Mouse (Mus musculus) liver, embryonic 14.5 days (tissue): ENCODE measurements around the gene Npw.

Experiments used
- CTCF ChIP-seq: IDR thresholded peaks from 2 replicates; pipeline ENCODE4 v1.5.1; 2016; ENCODE audit warnings: antibody characterized with exemption, low read depth, control low read depth
- EP300 ChIP-seq: IDR thresholded peaks from 2 replicates; pipeline ENCODE4 v1.6.1; 2016; ENCODE audit warnings: antibody characterized with exemption, low read depth

DNA sequence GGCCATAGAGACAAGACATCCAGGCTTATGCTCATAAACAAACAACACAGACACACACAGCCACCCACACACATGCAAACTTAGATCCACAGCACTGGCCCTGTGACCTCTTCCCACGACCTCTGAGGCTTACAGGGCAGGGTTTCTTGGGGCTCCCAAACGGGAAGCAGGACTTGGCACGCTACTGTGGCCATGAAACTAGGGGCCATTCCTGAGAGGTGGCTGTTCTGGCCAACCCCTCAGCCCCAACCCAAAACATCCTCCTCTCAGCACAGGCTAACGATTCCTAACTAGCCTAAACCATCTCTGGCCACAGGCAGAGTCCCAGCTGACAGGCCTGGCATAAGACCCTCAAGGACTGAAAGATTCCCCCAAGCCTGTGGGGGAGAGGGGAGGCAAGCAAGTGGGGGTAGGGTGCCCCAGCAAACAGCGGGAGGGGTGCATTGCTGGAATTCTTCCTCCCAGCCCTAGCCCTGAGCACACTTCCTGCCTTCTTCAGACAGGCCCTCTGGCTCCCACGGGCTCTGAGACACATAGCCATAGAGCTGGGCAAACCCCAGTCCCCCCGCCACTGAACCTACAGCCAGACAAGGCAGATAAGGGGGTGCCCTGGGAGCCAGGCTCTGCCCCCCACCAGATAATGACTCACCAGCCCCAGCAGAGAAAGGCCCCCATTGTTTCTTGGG is 14.1 kb downstream of the Npw start:
- no peak for TF ChIP-seq CTCF
- no peak for TF ChIP-seq EP300
